Mouse (Mus musculus): ENCODE data around the gene Gpr83. TPM values are rescaled to one million over a fixed set of nuclear protein-coding genes. Genes with fewer than 3 reads are reported as not detected.

The Gpr83 gene
- polyA plus RNA-seq (2014; fragmentation: Illumina TruSeq; extraction: RNeasy Lipid Tissue Mini Kit (QIAGEN cat#74804); ENCODE audit: low read depth, low replicate concordance) = not detected

DNA sequence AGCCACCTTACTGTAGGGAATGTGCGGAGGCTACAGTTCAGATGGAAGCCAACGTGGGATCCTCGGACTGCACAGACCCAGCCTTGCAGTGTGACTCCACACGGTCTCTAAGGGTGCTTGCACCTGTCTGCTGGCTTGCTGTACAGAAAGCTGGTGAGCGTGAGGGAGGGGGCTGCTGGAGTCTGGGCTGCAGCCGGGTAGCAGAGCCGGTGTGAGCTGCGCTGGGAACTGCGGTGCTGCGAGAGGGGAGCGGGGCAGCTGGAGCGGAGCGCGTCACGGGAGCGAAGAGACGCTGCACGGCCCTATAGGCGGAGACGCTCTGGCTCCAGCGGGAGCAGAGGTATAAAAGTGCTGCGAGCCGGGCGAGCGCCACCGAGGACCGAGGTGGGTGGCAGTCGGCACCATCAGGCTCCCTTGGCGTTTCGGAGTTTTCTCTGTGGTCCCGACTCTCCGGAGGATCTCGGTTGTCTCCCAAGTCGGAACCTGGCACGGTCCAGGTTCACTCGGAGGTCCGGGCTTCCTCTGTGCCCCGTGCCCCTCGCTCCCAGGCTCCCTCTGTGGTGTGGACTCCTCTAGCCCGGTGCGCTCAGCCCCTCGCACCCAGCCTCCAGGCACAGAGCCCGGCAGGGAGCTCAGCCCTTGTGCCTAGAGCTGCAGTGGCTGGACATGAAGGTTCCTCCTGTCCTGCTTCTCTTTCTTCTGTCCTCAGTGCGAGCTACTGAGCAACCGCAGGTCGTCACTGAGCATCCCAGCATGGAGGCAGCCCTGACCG, at the start of gene Gpr83:
TSS of gene Gpr83 (plus strand) at position 343 of the 772 bp plus-strand sequence.

DNA sequence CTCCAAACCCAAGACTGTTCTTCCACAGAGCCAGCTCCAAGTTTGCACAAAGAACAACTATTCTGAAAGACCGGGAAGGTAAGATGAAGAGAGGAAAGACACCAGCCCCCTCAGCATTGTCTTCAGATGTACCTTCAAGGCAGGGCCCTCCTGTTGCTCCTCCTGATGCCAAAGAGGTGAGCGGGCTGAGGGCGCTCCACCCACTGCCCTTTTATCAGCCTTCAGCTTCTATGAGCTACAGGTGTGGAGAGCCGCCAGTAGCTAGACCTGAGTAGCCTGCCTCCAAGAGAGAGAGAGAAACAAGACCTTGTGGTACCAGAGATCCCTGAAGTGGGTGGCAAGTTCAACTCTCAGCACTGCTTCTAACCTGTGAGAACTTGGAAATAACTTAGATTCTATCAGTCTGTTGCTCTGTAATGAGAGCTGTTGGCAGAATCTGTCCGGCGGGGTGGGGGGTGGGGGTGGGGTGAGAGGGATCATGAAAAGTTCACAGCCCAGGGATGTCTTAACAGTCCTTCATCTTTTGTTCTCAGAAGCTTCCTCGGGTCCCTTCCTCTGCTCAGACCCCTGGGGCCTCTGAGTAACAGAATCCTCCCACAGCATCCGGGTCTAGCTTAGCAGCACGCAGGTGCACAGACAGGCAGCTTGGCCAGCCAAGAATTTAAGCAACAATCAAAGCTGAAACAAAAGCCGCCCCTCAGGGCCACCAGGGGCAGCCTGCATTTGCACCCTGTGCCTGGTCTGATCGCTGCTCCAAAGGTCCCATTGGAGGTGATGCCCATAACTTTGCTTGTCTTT, 43.8 kb downstream of the Gpr83 start, which contains the start of gene Izumo1r:
TSS of gene Izumo1r (minus strand) at position 369 of the 798 bp plus-strand sequence.

Other genes with a start within 250 kb of the Gpr83 start
- 32.4 TPM for gene Amotl1, start 215.2 kb upstream of the Gpr83 start, polyA plus RNA-seq (2014; fragmentation: Illumina TruSeq; extraction: RNeasy Lipid Tissue Mini Kit (QIAGEN cat#74804); ENCODE audit: low read depth, low replicate concordance)
- gene Piwil4, start 119.5 kb upstream of the Gpr83 start, polyA plus RNA-seq (2014; fragmentation: Illumina TruSeq; extraction: RNeasy Lipid Tissue Mini Kit (QIAGEN cat#74804); ENCODE audit: low read depth, low replicate concordance) = not detected
- gene Fut4, start 107.8 kb upstream of the Gpr83 start, polyA plus RNA-seq (2014; fragmentation: Illumina TruSeq; extraction: RNeasy Lipid Tissue Mini Kit (QIAGEN cat#74804); ENCODE audit: low read depth, low replicate concordance) = 0.63 TPM
- not detected for gene 1700012B09Rik, start 89.2 kb upstream of the Gpr83 start, polyA plus RNA-seq (2014; fragmentation: Illumina TruSeq; extraction: RNeasy Lipid Tissue Mini Kit (QIAGEN cat#74804); ENCODE audit: low read depth, low replicate concordance)
- gene Mre11a, start 75.6 kb upstream of the Gpr83 start, polyA plus RNA-seq (2014; fragmentation: Illumina TruSeq; extraction: RNeasy Lipid Tissue Mini Kit (QIAGEN cat#74804); ENCODE audit: low read depth, low replicate concordance) = 7.4 TPM
- gene Ankrd49, start 75.4 kb upstream of the Gpr83 start, polyA plus RNA-seq (2014; fragmentation: Illumina TruSeq; extraction: RNeasy Lipid Tissue Mini Kit (QIAGEN cat#74804); ENCODE audit: low read depth, low replicate concordance) = 10.9 TPM
- not detected for gene Izumo1r, start 43.7 kb downstream of the Gpr83 start, polyA plus RNA-seq (2014; fragmentation: Illumina TruSeq; extraction: RNeasy Lipid Tissue Mini Kit (QIAGEN cat#74804); ENCODE audit: low read depth, low replicate concordance)
- 4.1 TPM for gene Panx1, start 185.3 kb downstream of the Gpr83 start, polyA plus RNA-seq (2014; fragmentation: Illumina TruSeq; extraction: RNeasy Lipid Tissue Mini Kit (QIAGEN cat#74804); ENCODE audit: low read depth, low replicate concordance)